Mouse (Mus musculus): ENCODE data around the gene Ggta1. TPM values are rescaled to one million over a fixed set of nuclear protein-coding genes. Genes with fewer than 3 reads are reported as not detected.

Ggta1 gene
- polyA plus RNA-seq, 1 experiment from 2014 or later: 7.4 TPM

DNA sequence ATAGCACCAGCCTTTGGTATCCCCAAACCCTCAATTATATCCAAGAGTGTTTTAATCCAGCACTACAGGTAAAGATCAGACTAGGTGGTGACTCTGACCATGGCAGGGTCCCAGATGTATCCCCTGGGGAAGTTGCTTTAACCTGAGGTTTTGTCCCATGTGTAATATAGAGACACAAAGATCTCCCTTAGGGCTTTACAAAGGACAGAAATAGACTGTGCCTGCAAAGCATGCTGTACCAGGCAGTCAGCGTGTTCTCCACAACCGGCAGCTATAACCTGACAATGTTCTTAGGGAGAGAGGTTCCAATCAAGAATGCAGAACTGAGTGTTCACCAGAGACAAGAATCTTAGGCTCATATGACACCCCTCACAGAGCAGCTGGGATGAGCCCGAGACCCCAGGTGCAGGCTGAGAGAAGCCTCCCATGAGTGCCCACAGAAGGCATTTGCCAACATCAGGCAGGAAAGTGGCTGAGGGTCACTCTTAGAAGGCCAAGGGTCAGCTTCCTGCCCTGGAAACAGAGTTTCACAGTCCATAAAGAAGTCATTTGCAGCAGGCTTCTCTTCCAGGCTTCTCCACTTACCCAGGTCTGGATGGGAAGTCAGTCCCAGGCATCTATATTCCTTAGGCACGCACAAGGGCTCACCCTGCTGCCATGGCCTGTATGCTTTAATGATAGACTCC, 34.3 kb downstream of the Ggta1 start:
- WGBS: 80% methylated on average over 4 of the region's 4 CpGs
- Histone ChIP-seq H3K36me3 (no peaks in the 10 kb centered on the region), H3K9ac (replicated peaks) (no peak overlapping the region), H3K27me3 (replicated peaks) (no peaks in the 10 kb centered on the region), H3K4me1 (peaks cover 16% of the 10 kb centered on the region), H3K4me2 (no peak overlapping the region), H3K9me3 (replicated peaks) (no peaks in the 10 kb centered on the region), H3K27ac (replicated peaks) (no peak overlapping the region), H3K4me3 (replicated peaks) (no peak overlapping the region)
- no peak for ATAC-seq (ENCODE audit: low FRiP score)

DNA sequence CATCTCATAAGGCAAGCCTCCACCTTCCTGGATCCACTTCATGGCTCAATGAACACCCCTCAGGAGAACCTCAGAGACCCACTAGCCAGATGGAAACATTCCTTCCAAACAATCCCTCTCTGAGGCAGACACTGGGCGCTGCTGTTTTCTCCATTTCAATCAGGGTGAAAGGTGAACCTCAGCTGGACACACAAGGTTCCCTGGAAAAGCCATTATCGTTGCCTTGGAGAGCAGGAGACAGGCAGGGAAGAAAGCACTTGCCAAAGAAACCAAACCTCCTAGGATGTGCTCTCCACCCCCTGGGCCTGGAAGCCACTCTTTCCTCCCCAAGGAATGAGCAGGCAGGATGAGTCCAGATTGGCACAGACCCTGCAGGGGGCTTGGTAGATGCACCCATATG, 35.5 kb downstream of the Ggta1 start:
- Histone ChIP-seq H3K4me3 (replicated peaks) (no peak overlapping the region), H3K9ac (replicated peaks) (no peak overlapping the region), H3K27ac (replicated peaks) (no peak overlapping the region), H3K9me3 (replicated peaks) (no peaks in the 10 kb centered on the region), H3K27me3 (replicated peaks) (no peaks in the 10 kb centered on the region), H3K36me3 (no peaks in the 10 kb centered on the region), H3K4me1 (peaks cover 7% of the 10 kb centered on the region), H3K4me2 (no peak overlapping the region)
- no peak for ATAC-seq (ENCODE audit: low FRiP score)
- WGBS: 40% methylated on average over 2 of the region's 2 CpGs

- 97% methylated on average over 1 of the region's 1 CpGs for WGBS
- Histone ChIP-seq H3K9ac (replicated peaks) (no peak overlapping the region), H3K27me3 (replicated peaks) (no peaks in the 10 kb centered on the region), H3K27ac (replicated peaks) (no peak overlapping the region), H3K4me2 (no peak overlapping the region), H3K36me3 (no peaks in the 10 kb centered on the region; the same call in 1 of the 2 replicates), H3K9me3 (replicated peaks) (no peaks in the 10 kb centered on the region), H3K4me3 (replicated peaks) (no peak overlapping the region), H3K4me1 (no peaks in the 10 kb centered on the region)
- no peak for ATAC-seq (ENCODE audit: low FRiP score)
Measured at GRCm38 (mm10) chr2:35423711-35424339, 39.2 kb downstream of the Ggta1 start.

DNA sequence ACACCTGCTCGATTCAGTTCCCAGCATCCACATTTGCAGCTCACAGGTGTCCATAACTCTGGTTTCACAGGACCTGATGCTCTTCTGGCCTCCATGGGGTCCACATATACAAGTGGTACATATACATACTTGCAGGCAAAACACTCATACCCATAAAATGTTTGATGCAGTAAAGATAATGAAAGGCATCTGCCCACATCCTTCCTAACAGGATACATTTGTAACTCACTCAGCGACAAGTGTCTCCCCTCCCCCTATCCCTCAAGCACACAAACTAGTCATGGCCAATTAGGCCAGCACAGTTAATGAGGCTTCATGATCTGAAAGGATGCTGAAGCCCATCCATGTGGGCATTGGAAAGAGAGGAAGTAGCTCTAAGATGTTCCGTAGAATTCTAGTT, 40.6 kb downstream of the Ggta1 start:
- 81% methylated on average over 3 of the region's 3 CpGs for WGBS
- Histone ChIP-seq H3K27ac (replicated peaks) (no peak overlapping the region), H3K9me3 (replicated peaks) (no peaks in the 10 kb centered on the region), H3K27me3 (replicated peaks) (no peaks in the 10 kb centered on the region), H3K36me3 (no peaks in the 10 kb centered on the region; the same call in 1 of the 2 replicates), H3K4me3 (replicated peaks) (no peak overlapping the region), H3K9ac (replicated peaks) (no peak overlapping the region), H3K4me2 (no peak overlapping the region), H3K4me1 (no peaks in the 10 kb centered on the region)
- no peak for ATAC-seq (ENCODE audit: low FRiP score)

DNA sequence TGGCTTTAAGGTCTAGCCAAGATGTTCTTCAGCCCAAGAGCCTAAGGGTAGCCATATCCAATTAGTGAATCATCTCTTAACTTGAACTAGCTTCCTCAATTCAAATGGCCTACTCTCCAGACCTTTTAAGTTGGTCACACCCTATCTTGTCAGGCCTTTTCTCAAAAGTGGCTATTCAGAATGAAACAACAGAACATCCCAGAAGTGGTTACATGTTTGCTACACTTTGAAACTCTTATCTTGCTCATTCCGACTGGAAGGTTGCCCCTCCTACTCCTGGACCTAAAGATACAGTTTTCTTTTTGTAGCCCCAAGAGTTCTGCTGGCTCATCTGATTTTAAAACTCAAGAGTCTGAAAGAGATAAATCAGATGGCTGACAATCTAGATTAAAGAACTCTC, 42.4 kb downstream of the Ggta1 start:
- 89% methylated on average over 1 of the region's 1 CpGs for WGBS
- Histone ChIP-seq H3K27ac (replicated peaks) (no peak overlapping the region), H3K4me1 (no peaks in the 10 kb centered on the region), H3K4me3 (replicated peaks) (no peak overlapping the region), H3K4me2 (no peak overlapping the region), H3K9ac (replicated peaks) (no peak overlapping the region), H3K9me3 (replicated peaks) (no peaks in the 10 kb centered on the region), H3K36me3 (no peaks in the 10 kb centered on the region; the same call in 1 of the 2 replicates), H3K27me3 (replicated peaks) (no peaks in the 10 kb centered on the region)
- ATAC-seq (ENCODE audit: low FRiP score): no peak

- H3K4me2 ChIP-seq: no peak overlapping the region
- H3K4me3 ChIP-seq (replicated peaks): no peak overlapping the region
- H3K4me1 ChIP-seq: no peaks in the 10 kb centered on the region
- no peak for ATAC-seq (ENCODE audit: low FRiP score)
- H3K27me3 ChIP-seq (replicated peaks): no peaks in the 10 kb centered on the region
- no peak overlapping the region for H3K27ac ChIP-seq (replicated peaks)
- no peak overlapping the region for H3K9ac ChIP-seq (replicated peaks)
- WGBS: 98% methylated on average over 2 of the region's 2 CpGs
- no peaks in the 10 kb centered on the region; the same call in 1 of the 2 replicates for H3K36me3 ChIP-seq
- H3K9me3 ChIP-seq (replicated peaks): no peaks in the 10 kb centered on the region
Measured at GRCm38 (mm10) chr2:35419671-35420070, 43.4 kb downstream of the Ggta1 start.

DNA sequence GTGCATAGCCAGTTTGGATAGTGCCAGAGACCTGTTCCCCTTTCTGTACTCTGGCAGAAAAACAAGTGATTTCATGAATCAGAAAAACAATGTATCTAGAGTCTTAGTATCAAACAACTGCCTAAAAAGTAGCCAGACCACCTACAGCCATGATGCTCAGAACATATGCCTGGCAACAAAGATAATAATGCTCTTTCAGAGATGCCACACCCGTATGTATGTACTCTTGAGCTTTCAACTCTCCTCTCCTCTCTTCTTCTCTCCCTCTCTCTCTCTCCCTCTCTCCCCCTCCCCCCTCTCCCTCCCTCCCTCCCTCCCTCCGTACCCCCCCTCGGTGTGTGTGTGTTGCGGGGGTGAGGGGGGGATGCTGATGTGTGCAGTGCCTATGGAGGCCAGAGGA, 43.8 kb downstream of the Ggta1 start:
- no peaks in the 10 kb centered on the region for H3K27me3 ChIP-seq (replicated peaks)
- no peak overlapping the region for H3K4me3 ChIP-seq (replicated peaks)
- ATAC-seq (ENCODE audit: low FRiP score): no peak
- H3K9me3 ChIP-seq (replicated peaks): no peaks in the 10 kb centered on the region
- H3K9ac ChIP-seq (replicated peaks): no peak overlapping the region
- H3K4me1 ChIP-seq: no peaks in the 10 kb centered on the region
- H3K36me3 ChIP-seq: no peaks in the 10 kb centered on the region; the same call in 1 of the 2 replicates
- H3K4me2 ChIP-seq: no peak overlapping the region
- 95% methylated on average over 4 of the region's 4 CpGs for WGBS
- H3K27ac ChIP-seq (replicated peaks): no peak overlapping the region

DNA sequence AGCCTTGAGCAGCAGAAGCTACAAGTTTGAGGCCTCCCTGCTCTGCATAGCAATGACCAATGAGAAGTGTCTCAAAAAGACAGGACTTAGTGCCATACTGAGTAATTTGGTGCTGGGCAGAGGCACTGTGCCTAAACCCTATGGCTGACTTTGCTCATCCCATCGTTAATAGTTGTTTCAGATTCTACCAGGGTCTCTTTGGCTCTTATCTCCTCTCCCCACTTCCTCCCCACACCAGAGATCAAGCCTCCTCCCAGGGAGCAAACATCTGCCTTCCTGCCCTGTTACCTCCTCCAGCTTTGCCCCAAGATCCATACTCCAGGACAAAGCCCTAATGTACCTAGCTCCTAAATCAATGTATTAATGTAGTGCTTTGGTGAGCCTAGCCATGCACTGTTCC, 45.8 kb downstream of the Ggta1 start:
- no peak for ATAC-seq (ENCODE audit: low FRiP score)

GRCm38 (mm10) chr2:35416473-35416872, 46.6 kb downstream of the Ggta1 start:
- 76% methylated on average over 6 of the region's 6 CpGs for WGBS
- Histone ChIP-seq H3K36me3 (no peaks in the 10 kb centered on the region; the same call in 1 of the 2 replicates), H3K27ac (replicated peaks) (no peak overlapping the region), H3K9ac (replicated peaks) (no peak overlapping the region), H3K9me3 (replicated peaks) (no peaks in the 10 kb centered on the region), H3K4me1 (no peaks in the 10 kb centered on the region), H3K4me2 (no peak overlapping the region), H3K27me3 (replicated peaks) (no peaks in the 10 kb centered on the region), H3K4me3 (replicated peaks) (no peak overlapping the region)
- ATAC-seq (ENCODE audit: low FRiP score): no peak

More for the DNA sequence above, 45.8 kb downstream of the Ggta1 start:
- Histone ChIP-seq H3K4me3 (replicated peaks) (no peak overlapping the region), H3K4me1 (no peaks in the 10 kb centered on the region), H3K27ac (replicated peaks) (no peak overlapping the region), H3K9ac (replicated peaks) (no peak overlapping the region), H3K36me3 (no peaks in the 10 kb centered on the region; the same call in 1 of the 2 replicates), H3K9me3 (replicated peaks) (no peaks in the 10 kb centered on the region), H3K27me3 (replicated peaks) (no peaks in the 10 kb centered on the region), H3K4me2 (no peak overlapping the region)
- 86% methylated on average over 1 of the region's 1 CpGs for WGBS

GRCm38 (mm10) chr2:35412810-35413209, 50.2 kb downstream of the Ggta1 start:
- no peak overlapping the region for H3K27ac ChIP-seq (replicated peaks)
- H3K4me2 ChIP-seq: no peak overlapping the region
- H3K27me3 ChIP-seq (replicated peaks): no peaks in the 10 kb centered on the region
- H3K4me1 ChIP-seq: no peaks in the 10 kb centered on the region
- no peak for ATAC-seq (ENCODE audit: low FRiP score)
- no peaks in the 10 kb centered on the region for H3K36me3 ChIP-seq
- H3K4me3 ChIP-seq (replicated peaks): no peak overlapping the region
- H3K9ac ChIP-seq (replicated peaks): no peak overlapping the region
- H3K9me3 ChIP-seq (replicated peaks): no peaks in the 10 kb centered on the region
- 98% methylated on average over 3 of the region's 3 CpGs for WGBS

DNA sequence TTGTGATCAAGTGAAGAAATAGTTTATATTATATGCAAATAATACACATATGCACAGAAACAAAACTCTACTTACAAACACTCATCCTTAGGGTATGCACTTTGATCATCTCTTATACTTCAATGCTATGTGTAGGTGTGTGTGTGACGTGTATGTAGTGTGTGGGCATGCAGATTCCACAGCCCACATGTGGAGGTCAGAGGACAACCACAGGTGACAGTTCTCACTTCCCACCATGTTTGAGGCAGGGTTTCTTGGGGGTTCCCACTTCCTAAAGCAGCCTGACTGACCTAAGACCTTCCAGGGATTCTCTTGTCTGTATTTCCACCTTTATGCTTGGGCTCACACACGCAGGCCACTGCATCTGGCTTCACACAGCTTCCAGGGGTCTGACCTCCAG, 50.8 kb downstream of the Ggta1 start:
- H3K4me1 ChIP-seq: no peaks in the 10 kb centered on the region
- H3K27me3 ChIP-seq (replicated peaks): no peaks in the 10 kb centered on the region
- no peak overlapping the region for H3K9ac ChIP-seq (replicated peaks)
- H3K4me3 ChIP-seq (replicated peaks): no peak overlapping the region
- H3K9me3 ChIP-seq (replicated peaks): no peaks in the 10 kb centered on the region
- no peaks in the 10 kb centered on the region for H3K36me3 ChIP-seq
- H3K27ac ChIP-seq (replicated peaks): no peak overlapping the region
- 87% methylated on average over 2 of the region's 2 CpGs for WGBS
- no peak for ATAC-seq (ENCODE audit: low FRiP score)
- no peak overlapping the region for H3K4me2 ChIP-seq

- H3K27me3 ChIP-seq (replicated peaks): no peaks in the 10 kb centered on the region
- no peak for ATAC-seq (ENCODE audit: low FRiP score)
- no peak overlapping the region for H3K4me2 ChIP-seq
- no peaks in the 10 kb centered on the region for H3K9me3 ChIP-seq (replicated peaks)
- no peaks in the 10 kb centered on the region for H3K4me1 ChIP-seq
- H3K4me3 ChIP-seq (replicated peaks): no peak overlapping the region
- 87% methylated on average over 10 of the region's 10 CpGs for WGBS
- no peak overlapping the region for H3K9ac ChIP-seq (replicated peaks)
- H3K27ac ChIP-seq (replicated peaks): no peak overlapping the region
- H3K36me3 ChIP-seq: no peaks in the 10 kb centered on the region
Measured at GRCm38 (mm10) chr2:35411640-35412190, 51.3 kb downstream of the Ggta1 start.

All from neural tube, embryonic 15.5 days (tissue).